Mouse (Mus musculus) granulocyte monocyte progenitor cell, adult 5-6 weeks (primary cell): ENCODE measurements around the gene 2310061I04Rik. TPM values are rescaled to one million over a fixed set of nuclear protein-coding genes. Genes with fewer than 3 reads are reported as not detected.

Experiments used
- total RNA-seq, 2 experiments: library from RNA; stranded (forward) in 1 of 2; stranded (reverse) in 1 of 2; fragments of 200-712, 200-1000 nt in 1 of 2; fragments of >200 nt in 1 of 2; fragmentation: Nextera tagmentation in 1 of 2; gene quantifications; 2 replicates each; pipeline ENCODE4 v1.2.3; 2014 to 2017

2310061I04Rik gene
- total RNA-seq, 2 experiments from 2014 or later, result 8.4 to 97.8 TPM

Other genes with a start within 250 kb of the 2310061I04Rik start
- gene Vars2, start 229.8 kb downstream of the 2310061I04Rik start, total RNA-seq (2014; fragmentation: Nextera tagmentation), result 7.3 and 30.1 TPM in 2 replicates
- 7.8 and 16.2 TPM in 2 replicates for gene Vars2, start 229.8 kb downstream of the 2310061I04Rik start, total RNA-seq (2017)
- 20.3 and 41.9 TPM in 2 replicates for gene Gtf2h4, start 223.7 kb downstream of the 2310061I04Rik start, total RNA-seq (2014; fragmentation: Nextera tagmentation)
- gene Gtf2h4, start 223.7 kb downstream of the 2310061I04Rik start, total RNA-seq (2017), result 32.6 and 40.4 TPM in 2 replicates
- gene Ddr1, start 192.8 kb downstream of the 2310061I04Rik start, total RNA-seq (2014; fragmentation: Nextera tagmentation), result not detected in 2 replicates
- not detected in 2 replicates for gene Ddr1, start 192.8 kb downstream of the 2310061I04Rik start, total RNA-seq (2017)
- gene Ier3, start 75.7 kb downstream of the 2310061I04Rik start, total RNA-seq (2014; fragmentation: Nextera tagmentation), result 4.6 and 18.1 TPM in 2 replicates
- 44.3 and 53.7 TPM in 2 replicates for gene Ier3, start 75.7 kb downstream of the 2310061I04Rik start, total RNA-seq (2017)
- 66.8 and 109 TPM in 2 replicates for gene Flot1, start 74.2 kb downstream of the 2310061I04Rik start, total RNA-seq (2014; fragmentation: Nextera tagmentation)
- 58.3 and 63.6 TPM in 2 replicates for gene Flot1, start 74.2 kb downstream of the 2310061I04Rik start, total RNA-seq (2017)
- gene Tubb5, start 59.1 kb downstream of the 2310061I04Rik start, total RNA-seq (2014; fragmentation: Nextera tagmentation), result 640 and 699 TPM in 2 replicates
- gene Tubb5, start 59.1 kb downstream of the 2310061I04Rik start, total RNA-seq (2017), result 874 and 1,022 TPM in 2 replicates
- gene Mdc1, start 55.9 kb downstream of the 2310061I04Rik start, total RNA-seq (2014; fragmentation: Nextera tagmentation), result 103 and 159 TPM in 2 replicates
- gene Mdc1, start 55.9 kb downstream of the 2310061I04Rik start, total RNA-seq (2017), result 23.7 and 28.6 TPM in 2 replicates
- 66.8 and 88.9 TPM in 2 replicates for gene Nrm, start 36.1 kb downstream of the 2310061I04Rik start, total RNA-seq (2014; fragmentation: Nextera tagmentation)
- gene Nrm, start 36.1 kb downstream of the 2310061I04Rik start, total RNA-seq (2017), result 41.5 and 46.0 TPM in 2 replicates
- 56.9 and 60.9 TPM in 2 replicates for gene Ppp1r18, start 31.8 kb downstream of the 2310061I04Rik start, total RNA-seq (2014; fragmentation: Nextera tagmentation)
- gene Ppp1r18, start 31.8 kb downstream of the 2310061I04Rik start, total RNA-seq (2017), result 15.0 and 17.4 TPM in 2 replicates
- gene Dhx16, start 17.6 kb downstream of the 2310061I04Rik start, total RNA-seq (2014; fragmentation: Nextera tagmentation), result 79.2 and 111 TPM in 2 replicates
- gene Dhx16, start 17.6 kb downstream of the 2310061I04Rik start, total RNA-seq (2017), result 44.3 and 57.8 TPM in 2 replicates
- gene Atat1, start 12.6 kb upstream of the 2310061I04Rik start, total RNA-seq (2014; fragmentation: Nextera tagmentation), result 17.8 and 25.6 TPM in 2 replicates
- gene Atat1, start 12.6 kb upstream of the 2310061I04Rik start, total RNA-seq (2017), result 5.4 and 8.0 TPM in 2 replicates
- 100 and 151 TPM in 2 replicates for gene Mrps18b, start 19.0 kb upstream of the 2310061I04Rik start, total RNA-seq (2014; fragmentation: Nextera tagmentation)
- 62.6 and 72.8 TPM in 2 replicates for gene Mrps18b, start 19.0 kb upstream of the 2310061I04Rik start, total RNA-seq (2017)
- gene Ppp1r10, start 19.0 kb upstream of the 2310061I04Rik start, total RNA-seq (2014; fragmentation: Nextera tagmentation), result 78.2 and 83.9 TPM in 2 replicates
- gene Ppp1r10, start 19.0 kb upstream of the 2310061I04Rik start, total RNA-seq (2017), result 79.2 and 87.5 TPM in 2 replicates
- gene Abcf1, start 72.3 kb upstream of the 2310061I04Rik start, total RNA-seq (2014; fragmentation: Nextera tagmentation), result 74.4 and 92.3 TPM in 2 replicates
- 165 and 231 TPM in 2 replicates for gene Abcf1, start 72.3 kb upstream of the 2310061I04Rik start, total RNA-seq (2017)
- gene Gnl1, start 82.4 kb upstream of the 2310061I04Rik start, total RNA-seq (2014; fragmentation: Nextera tagmentation), result 21.5 and 21.7 TPM in 2 replicates
- gene Gnl1, start 82.4 kb upstream of the 2310061I04Rik start, total RNA-seq (2017), result 18.3 and 20.9 TPM in 2 replicates
- 38.2 and 59.1 TPM in 2 replicates for gene Prr3, start 82.8 kb upstream of the 2310061I04Rik start, total RNA-seq (2014; fragmentation: Nextera tagmentation)
- gene Prr3, start 82.8 kb upstream of the 2310061I04Rik start, total RNA-seq (2017), result 15.0 and 16.4 TPM in 2 replicates
- gene H2-T24, start 123.1 kb upstream of the 2310061I04Rik start, total RNA-seq (2014; fragmentation: Nextera tagmentation), result 2.1 and 4.6 TPM in 2 replicates
- gene H2-T24, start 123.1 kb upstream of the 2310061I04Rik start, total RNA-seq (2017), result 7.8 and 8.8 TPM in 2 replicates
- 49.1 and 55.7 TPM in 2 replicates for gene H2-T23, start 135.4 kb upstream of the 2310061I04Rik start, total RNA-seq (2014; fragmentation: Nextera tagmentation)
- 48.6 and 62.5 TPM in 2 replicates for gene H2-T23, start 135.4 kb upstream of the 2310061I04Rik start, total RNA-seq (2017)
- 34.5 and 35.7 TPM in 2 replicates for gene H2-T22, start 145.3 kb upstream of the 2310061I04Rik start, total RNA-seq (2014; fragmentation: Nextera tagmentation)
- 39.2 and 39.4 TPM in 2 replicates for gene H2-T22, start 145.3 kb upstream of the 2310061I04Rik start, total RNA-seq (2017)
- gene Gm6034, start 145.5 kb upstream of the 2310061I04Rik start, total RNA-seq (2014; fragmentation: Nextera tagmentation), result not detected in 2 replicates
- gene Gm6034, start 145.5 kb upstream of the 2310061I04Rik start, total RNA-seq (2017), result not detected in 2 replicates
- gene Gm11127, start 160.9 kb upstream of the 2310061I04Rik start, total RNA-seq (2014; fragmentation: Nextera tagmentation), result not detected in 2 replicates
- not detected in 2 replicates for gene Gm11127, start 160.9 kb upstream of the 2310061I04Rik start, total RNA-seq (2017)
- 0.58 TPM in 1 of 2 replicates, not detected in the other for gene Gm19684, start 224.2 kb upstream of the 2310061I04Rik start, total RNA-seq (2014; fragmentation: Nextera tagmentation)
- not detected in 2 replicates for gene Gm19684, start 224.2 kb upstream of the 2310061I04Rik start, total RNA-seq (2017)
- not detected in 2 replicates for gene Gm7030, start 232.0 kb upstream of the 2310061I04Rik start, total RNA-seq (2014; fragmentation: Nextera tagmentation)
- not detected in 2 replicates for gene Gm7030, start 232.0 kb upstream of the 2310061I04Rik start, total RNA-seq (2017)